Mouse (Mus musculus) forelimb bud, embryonic 11.5 days (tissue): ENCODE measurements around the gene Rundc3a.

Source experiments
- DNase-seq: peaks from one replicate; pipeline ENCODE4 v3.0.0-alpha.2; 2012; ENCODE audit warnings: low read depth, low spot score

The Rundc3a gene

DNA sequence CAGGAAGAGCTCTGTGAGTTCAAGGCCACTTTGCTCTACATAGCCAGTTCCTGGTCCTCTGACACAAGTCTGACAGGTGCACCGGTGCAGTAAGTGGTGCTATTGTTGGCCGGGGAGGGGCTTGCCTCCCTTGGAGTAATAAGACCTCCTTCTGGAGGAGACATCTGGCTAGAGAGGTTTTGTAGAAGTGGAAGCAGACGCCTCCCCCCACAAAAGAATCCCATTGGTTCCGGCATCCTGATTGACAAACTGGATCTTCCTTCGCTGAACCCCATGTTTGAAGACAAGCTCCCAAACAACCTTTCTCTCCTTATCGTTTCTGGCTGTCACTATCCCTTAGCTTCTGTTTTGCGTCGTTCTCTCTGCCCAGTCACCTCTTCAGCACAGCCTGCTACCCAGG, 55.1 kb downstream of the Rundc3a start:
- no peak for DNase-seq

DNA sequence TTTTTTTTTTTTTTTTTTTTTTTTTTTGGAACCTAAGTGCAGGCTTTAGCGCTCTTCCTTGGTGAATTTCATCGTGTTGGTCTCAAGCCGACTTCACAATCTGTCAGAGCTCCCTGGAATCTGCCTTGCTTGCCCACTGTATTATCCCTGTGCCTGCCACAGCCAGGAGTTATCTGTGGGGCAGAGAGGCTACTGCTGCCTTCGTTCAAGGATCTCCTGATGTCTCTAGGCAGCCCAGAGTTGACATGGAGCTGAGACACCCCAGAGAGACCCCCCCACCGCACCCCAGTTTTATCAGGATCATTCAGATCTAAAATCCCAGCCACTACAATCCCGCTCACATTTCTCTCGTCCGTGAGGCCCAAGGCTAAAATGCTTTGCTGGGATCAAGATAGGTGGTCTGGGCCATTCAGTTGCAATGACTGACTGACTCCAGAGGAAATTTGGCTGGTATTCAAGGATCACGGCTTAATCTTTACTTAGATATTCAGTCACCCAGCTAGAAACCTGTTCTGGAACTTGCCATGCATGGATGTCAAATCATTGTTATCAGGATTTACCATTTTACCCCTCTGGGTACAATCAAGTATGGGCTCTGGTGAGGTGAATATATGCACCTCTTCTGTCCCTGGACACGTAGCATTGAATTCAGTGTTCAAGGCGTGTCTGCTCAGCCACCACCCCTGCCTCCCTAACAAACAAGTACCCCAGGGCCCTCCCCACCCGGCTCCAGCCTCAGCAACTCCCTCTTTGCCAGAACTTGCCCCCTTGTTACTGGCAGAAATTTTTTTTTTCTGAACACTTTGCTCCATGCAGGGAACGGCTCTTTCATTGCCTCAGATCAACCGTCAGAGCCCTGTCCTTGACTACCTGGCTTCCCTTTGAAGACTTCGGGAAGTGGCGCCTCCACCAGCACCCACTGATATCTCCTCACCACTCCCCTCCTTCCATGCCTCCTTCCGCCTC, 56.1 kb downstream of the Rundc3a start:
- no peak for DNase-seq
